Mouse (Mus musculus): ENCODE results near the gene Atp4b. TPM values are rescaled to one million over a fixed set of nuclear protein-coding genes. Genes with fewer than 3 reads are reported as not detected.

The Atp4b gene
- polyA plus RNA-seq, 1 experiment: not detected

- no peaks in the 10 kb centered on the region for H3K36me3 ChIP-seq (ENCODE audit: control insufficient read depth)
- H3K4me3 ChIP-seq (replicated peaks): no peak overlapping the region
- TF ChIP-seq TAL1 (IDR thresholded peaks at IDR 0.05; ENCODE audit: low read length) (no peak), GATA1 (IDR thresholded peaks at IDR 0.05; ENCODE audit: low read length) (no peak)
- no peaks in the 10 kb centered on the region for H3K27me3 ChIP-seq (ENCODE audit: control insufficient read depth)
- peaks cover 1% of the 10 kb centered on the region; the same call in 1 of the 2 replicates for H3K4me1 ChIP-seq (ENCODE audit: control insufficient read depth)
- H3K9me3 ChIP-seq (ENCODE audit: control insufficient read depth, low read length): no peaks in the 10 kb centered on the region
Observed at GRCm38 (mm10) chr8:13393869-13394268, 2.8 kb downstream of the Atp4b start.

GRCm38 (mm10) chr8:13388744-13389143 is 7.9 kb downstream of the Atp4b start:
- H3K9me3 ChIP-seq (ENCODE audit: control insufficient read depth, low read length): no peaks in the 10 kb centered on the region

DNA sequence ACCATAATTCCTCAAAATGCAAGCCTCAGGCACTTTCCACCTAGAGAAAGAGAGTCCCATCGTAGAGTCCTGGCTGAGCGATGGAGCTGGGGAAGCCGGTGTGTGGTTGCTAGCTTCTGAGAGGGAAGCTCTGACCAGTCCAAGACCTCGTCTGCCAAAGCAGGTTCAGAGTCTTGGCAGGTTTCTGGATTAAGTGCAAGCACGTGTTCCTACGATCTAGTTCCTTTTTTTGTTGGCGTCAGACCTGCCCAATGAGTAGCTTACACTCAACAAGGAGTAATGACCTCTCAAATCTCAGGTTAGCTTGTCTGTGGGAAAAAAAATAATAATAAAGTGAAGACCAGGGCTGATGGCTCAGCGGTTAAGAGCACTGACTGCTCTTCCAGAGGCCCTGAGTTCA is 8.9 kb downstream of the Atp4b start:
- no peak overlapping the region for H3K4me3 ChIP-seq (replicated peaks)

More at GRCm38 (mm10) chr8:13388744-13389143, 7.9 kb downstream of the Atp4b start:
- Histone ChIP-seq H3K36me3 (ENCODE audit: control insufficient read depth) (no peaks in the 10 kb centered on the region), H3K4me3 (replicated peaks) (no peak overlapping the region), H3K27me3 (ENCODE audit: control insufficient read depth) (no peaks in the 10 kb centered on the region), H3K4me1 (ENCODE audit: control insufficient read depth) (peaks cover 7% of the 10 kb centered on the region)
- TF ChIP-seq TAL1 (IDR thresholded peaks at IDR 0.05; ENCODE audit: low read length) (no peak), GATA1 (IDR thresholded peaks at IDR 0.05; ENCODE audit: low read length) (no peak)

GRCm38 (mm10) chr8:13386366-13386765 is 10.3 kb downstream of the Atp4b start:
- H3K4me3 ChIP-seq (replicated peaks): no peak overlapping the region

More for the DNA sequence above, 8.9 kb downstream of the Atp4b start:
- H3K27me3 ChIP-seq (ENCODE audit: control insufficient read depth): no peaks in the 10 kb centered on the region
- no peaks in the 10 kb centered on the region for H3K36me3 ChIP-seq (ENCODE audit: control insufficient read depth)
- peaks cover 7% of the 10 kb centered on the region for H3K4me1 ChIP-seq (ENCODE audit: control insufficient read depth)
- H3K9me3 ChIP-seq (ENCODE audit: control insufficient read depth, low read length): no peaks in the 10 kb centered on the region
- TF ChIP-seq TAL1 (IDR thresholded peaks at IDR 0.05; ENCODE audit: low read length) (no peak), GATA1 (IDR thresholded peaks at IDR 0.05; ENCODE audit: low read length) (no peak)

GRCm38 (mm10) chr8:13382999-13383398 is 13.6 kb downstream of the Atp4b start:
- no peaks in the 10 kb centered on the region for H3K27me3 ChIP-seq (ENCODE audit: control insufficient read depth)
- H3K4me3 ChIP-seq (replicated peaks): no peak overlapping the region
- TF ChIP-seq GATA1 (IDR thresholded peaks at IDR 0.05; ENCODE audit: low read length): no peak
- TF ChIP-seq TAL1 (IDR thresholded peaks at IDR 0.05; ENCODE audit: low read length): no peak
- H3K36me3 ChIP-seq (ENCODE audit: control insufficient read depth): peaks cover 27% of the 10 kb centered on the region
- H3K4me1 ChIP-seq (ENCODE audit: control insufficient read depth): no peaks in the 10 kb centered on the region
- H3K9me3 ChIP-seq (ENCODE audit: control insufficient read depth, low read length): no peaks in the 10 kb centered on the region; the same call in 1 of the 2 replicates

More at GRCm38 (mm10) chr8:13386366-13386765, 10.3 kb downstream of the Atp4b start:
- Histone ChIP-seq H3K27me3 (ENCODE audit: control insufficient read depth) (no peaks in the 10 kb centered on the region), H3K4me1 (ENCODE audit: control insufficient read depth) (peaks cover 7% of the 10 kb centered on the region), H3K36me3 (ENCODE audit: control insufficient read depth) (no peaks in the 10 kb centered on the region), H3K9me3 (ENCODE audit: control insufficient read depth, low read length) (no peaks in the 10 kb centered on the region)
- TF ChIP-seq GATA1 (IDR thresholded peaks at IDR 0.05; ENCODE audit: low read length): no peak
- no peak for TF ChIP-seq TAL1 (IDR thresholded peaks at IDR 0.05; ENCODE audit: low read length)

DNA sequence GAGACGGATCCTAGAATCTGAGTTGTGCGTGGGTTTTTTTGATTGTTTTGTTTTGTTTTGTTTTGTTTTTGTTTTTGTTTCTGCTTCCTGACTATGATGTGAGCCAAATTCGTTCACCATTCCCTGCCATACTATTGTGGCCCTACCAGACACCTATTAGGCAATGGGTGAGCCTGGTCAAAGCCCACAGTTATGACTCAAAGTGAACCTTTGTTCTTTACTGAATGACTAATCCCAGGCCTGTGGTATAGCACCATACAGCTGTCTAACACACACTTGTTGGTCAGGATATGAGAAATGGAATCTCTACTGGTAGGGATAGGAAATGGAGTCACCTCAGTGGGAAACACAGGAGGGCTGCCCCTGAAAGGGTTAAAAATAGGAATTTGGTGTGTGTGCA is 14.1 kb downstream of the Atp4b start:
- no peak overlapping the region for H3K4me3 ChIP-seq (replicated peaks)
- no peaks in the 10 kb centered on the region for H3K27me3 ChIP-seq (ENCODE audit: control insufficient read depth)
- H3K36me3 ChIP-seq (ENCODE audit: control insufficient read depth): peaks cover 29% of the 10 kb centered on the region
- no peak for TF ChIP-seq TAL1 (IDR thresholded peaks at IDR 0.05; ENCODE audit: low read length)
- TF ChIP-seq GATA1 (IDR thresholded peaks at IDR 0.05; ENCODE audit: low read length): no peak
- H3K9me3 ChIP-seq (ENCODE audit: control insufficient read depth, low read length): no peaks in the 10 kb centered on the region; the same call in 1 of the 2 replicates
- no peaks in the 10 kb centered on the region for H3K4me1 ChIP-seq (ENCODE audit: control insufficient read depth)

- Histone ChIP-seq H3K9me3 (ENCODE audit: control insufficient read depth, low read length) (no peaks in the 10 kb centered on the region; the same call in 1 of the 2 replicates), H3K4me1 (ENCODE audit: control insufficient read depth) (no peaks in the 10 kb centered on the region), H3K36me3 (ENCODE audit: control insufficient read depth) (peaks cover 38% of the 10 kb centered on the region), H3K4me3 (replicated peaks) (no peak overlapping the region), H3K27me3 (ENCODE audit: control insufficient read depth) (no peaks in the 10 kb centered on the region)
- no peak for TF ChIP-seq GATA1 (IDR thresholded peaks at IDR 0.05; ENCODE audit: low read length)
Observed at GRCm38 (mm10) chr8:13381630-13382029, 15.0 kb downstream of the Atp4b start.

- no peak overlapping the region for H3K4me3 ChIP-seq (replicated peaks)
- H3K36me3 ChIP-seq (ENCODE audit: control insufficient read depth): peaks cover 95% of the 10 kb centered on the region
- no peaks in the 10 kb centered on the region for H3K9me3 ChIP-seq (ENCODE audit: control insufficient read depth, low read length)
- H3K4me1 ChIP-seq (ENCODE audit: control insufficient read depth): peaks cover 8% of the 10 kb centered on the region
- no peaks in the 10 kb centered on the region; the same call in 1 of the 2 replicates for H3K27me3 ChIP-seq (ENCODE audit: control insufficient read depth)
- TF ChIP-seq TAL1 (IDR thresholded peaks at IDR 0.05; ENCODE audit: low read length) (no peak), GATA1 (IDR thresholded peaks at IDR 0.05; ENCODE audit: low read length) (no peak)
Observed at GRCm38 (mm10) chr8:13373151-13373662, 23.4 kb downstream of the Atp4b start.

DNA sequence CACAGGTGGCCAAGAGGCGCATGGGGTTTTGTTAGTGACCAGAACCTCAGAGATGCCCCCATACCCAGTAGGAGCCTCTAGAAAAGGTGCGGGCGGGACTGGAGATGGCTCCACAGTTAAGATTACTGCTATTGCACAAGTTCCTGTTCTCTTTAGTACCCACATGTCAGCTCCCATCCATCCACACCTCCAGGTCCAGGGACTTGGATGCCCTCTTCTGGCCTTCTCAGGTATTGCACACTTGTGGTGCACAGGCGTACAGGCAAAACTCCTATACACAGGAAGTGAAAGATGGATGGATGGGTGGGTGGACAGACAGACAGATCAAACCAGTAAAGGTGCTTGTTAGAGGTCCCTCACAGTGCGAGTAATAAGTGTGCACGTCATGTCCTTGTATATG is 34.8 kb downstream of the Atp4b start:
- Histone ChIP-seq H3K4me3 (replicated peaks) (no peak overlapping the region), H3K9me3 (ENCODE audit: control insufficient read depth, low read length) (peaks cover 8% of the 10 kb centered on the region), H3K27me3 (ENCODE audit: control insufficient read depth) (no peaks in the 10 kb centered on the region), H3K36me3 (ENCODE audit: control insufficient read depth) (peaks cover 100% of the 10 kb centered on the region), H3K4me1 (ENCODE audit: control insufficient read depth) (peaks cover 8% of the 10 kb centered on the region)
- TF ChIP-seq TAL1 (IDR thresholded peaks at IDR 0.05; ENCODE audit: low read length) (no peak), GATA1 (IDR thresholded peaks at IDR 0.05; ENCODE audit: low read length) (no peak)

DNA sequence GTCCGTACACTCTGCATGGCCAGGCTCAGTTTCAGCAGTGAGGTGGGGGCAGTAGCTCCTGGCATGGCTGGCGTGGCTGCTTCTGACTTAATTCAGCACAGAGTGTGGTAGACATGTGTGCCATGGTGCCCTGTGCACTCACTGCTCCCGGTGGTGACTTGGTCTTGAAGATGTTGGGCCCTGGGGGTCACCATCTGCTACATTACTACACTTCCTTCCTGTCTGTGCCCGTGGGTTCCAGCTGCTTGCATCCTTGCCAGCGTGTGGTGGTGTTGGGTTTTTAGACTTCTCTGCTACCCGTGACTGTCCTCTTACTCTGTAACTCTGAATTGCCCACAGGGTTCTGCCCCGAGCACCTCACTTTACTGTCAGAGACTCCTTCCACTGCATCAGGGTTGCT is 36.4 kb downstream of the Atp4b start:
- no peak for TF ChIP-seq TAL1 (IDR thresholded peaks at IDR 0.05; ENCODE audit: low read length)
- TF ChIP-seq GATA1 (IDR thresholded peaks at IDR 0.05; ENCODE audit: low read length): no peak
- no peak overlapping the region for H3K4me3 ChIP-seq (replicated peaks)

More for the DNA sequence above, 36.4 kb downstream of the Atp4b start:
- peaks cover 8% of the 10 kb centered on the region for H3K9me3 ChIP-seq (ENCODE audit: control insufficient read depth, low read length)
- peaks cover 100% of the 10 kb centered on the region for H3K36me3 ChIP-seq (ENCODE audit: control insufficient read depth)
- no peaks in the 10 kb centered on the region for H3K27me3 ChIP-seq (ENCODE audit: control insufficient read depth)
- peaks cover 15% of the 10 kb centered on the region for H3K4me1 ChIP-seq (ENCODE audit: control insufficient read depth)

Measured in erythroblast, embryonic 14.5 days (primary cell).